Mouse (Mus musculus) ES-E14 (cell line): ENCODE measurements at regions not wholly inside any gene's neighbourhood (a gene's known extent, or its start where the extent isn't known, plus 50 kb on each side); places are given as distances from the start of the nearest gene placed in this dataset.

Experiments
- DNase-seq: peaks from one replicate; pipeline ENCODE4 v3.0.0-alpha.2; 2013; ENCODE audit warnings: low read depth, low spot score
- H3K27ac ChIP-seq: 2 replicates; pipeline ENCODE4 v1.5.1; 2012; ENCODE audit warnings: low read depth, mild to moderate bottlenecking, low read length, moderate library complexity, mixed read lengths; ENCODE audit not compliant: poor library complexity, insufficient read depth, severe bottlenecking
- H3K36me3 ChIP-seq: 2 replicates; pipeline ENCODE4 v1.6.1; 2012; ENCODE audit warnings: mild to moderate bottlenecking, low read length, moderate library complexity, mixed read lengths; ENCODE audit not compliant: control insufficient read depth, poor library complexity, insufficient read depth, severe bottlenecking
- H3K4me1 ChIP-seq, 2 experiments: fragments of 150-350 bp in 1 of 2; sonication (generic) in 1 of 2; 2 replicates each; pipeline ENCODE4 v1.6.1; 2012; ENCODE audit warnings: low read length in 2 of 2, mild to moderate bottlenecking in 1 of 2, mixed read lengths in 1 of 2; ENCODE audit not compliant: control insufficient read depth in 2 of 2, insufficient read depth in 2 of 2, poor library complexity in 1 of 2
- H3K4me3 ChIP-seq, 2 experiments: fragments of 150-350 bp in 1 of 2; sonication (generic) in 1 of 2; 2 replicates each; pipeline ENCODE4 v1.5.1; 2012; ENCODE audit warnings: low read length in 2 of 2, low read depth in 1 of 2, mild to moderate bottlenecking in 1 of 2, mixed read lengths in 1 of 2; ENCODE audit not compliant: insufficient read depth in 1 of 2, poor library complexity in 1 of 2, severe bottlenecking in 1 of 2
- H3K9ac ChIP-seq: 2 replicates; pipeline ENCODE4 v1.6.1; 2012; ENCODE audit warnings: low read depth, mild to moderate bottlenecking, low read length, mixed read lengths; ENCODE audit not compliant: poor library complexity, insufficient read depth, severe bottlenecking
- H3K9me3 ChIP-seq: fragments of 150-350 bp; sonication (generic); 2 replicates; pipeline ENCODE4 v1.6.1; 2012; ENCODE audit warnings: low read depth, mild to moderate bottlenecking, low read length; ENCODE audit not compliant: control insufficient read depth, insufficient read depth
- CHD2 ChIP-seq: IDR thresholded peaks from 2 replicates; pipeline ENCODE4 v1.6.1; 2014; ENCODE audit warnings: mild to moderate bottlenecking, low read depth, low read length, inconsistent platforms
- HCFC1 ChIP-seq: IDR thresholded peaks from 2 replicates; pipeline ENCODE4 v1.6.1; 2012; ENCODE audit warnings: low read length, inconsistent platforms, borderline replicate concordance; ENCODE audit not compliant: insufficient read depth
- MAFK ChIP-seq: IDR thresholded peaks from 2 replicates; pipeline ENCODE4 v1.6.1; 2014; ENCODE audit warnings: mild to moderate bottlenecking, low read depth, low read length, inconsistent platforms; ENCODE audit not compliant: insufficient read depth
- ZC3H11A ChIP-seq: IDR thresholded peaks from 2 replicates; pipeline ENCODE4 v1.6.1; 2012; ENCODE audit warnings: low read depth, mild to moderate bottlenecking, inconsistent platforms, low read length, borderline replicate concordance
- ZNF384 ChIP-seq: IDR thresholded peaks from 2 replicates; pipeline ENCODE4 v1.6.1; 2012; ENCODE audit warnings: low read depth, low read length, inconsistent platforms
- in situ Hi-C, 2 experiments: fragments of 600-800 bp; cut with MboI; formaldehyde crosslinking; loops; one replicate each; pipeline ENCODE4 v1.15.1; 2025; ENCODE audit warnings: low sequenced_read_pairs in 2 of 2, inconsistent platforms in 1 of 2; ENCODE audit not compliant: unreplicated experiment in 2 of 2

DNA sequence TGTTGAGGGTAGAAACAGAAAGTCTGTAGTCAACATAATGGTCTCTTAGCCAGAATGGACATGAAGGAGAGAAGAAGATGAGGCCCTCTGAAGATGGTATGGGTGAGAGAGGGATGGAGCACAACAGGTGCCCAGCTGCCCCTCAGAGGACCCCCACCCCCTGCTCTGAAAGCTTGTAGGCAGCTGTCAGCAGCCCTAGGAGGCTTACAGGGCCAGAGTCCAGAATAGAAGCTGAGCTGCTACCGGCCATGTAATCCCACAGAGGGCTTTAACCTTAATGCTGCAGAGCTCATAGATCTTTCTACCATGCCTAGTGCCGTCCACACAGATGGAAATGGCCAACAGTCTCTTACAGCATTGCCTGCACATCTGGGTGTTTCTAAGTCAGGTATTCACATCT, 88.6 kb upstream of the Cul1 start:
- no peaks in the 10 kb centered on the region for H3K9me3 ChIP-seq
- H3K9ac ChIP-seq: no peak overlapping the region
- no peaks in the 10 kb centered on the region for H3K4me1 ChIP-seq
- in situ Hi-C loops: no loop called here
- H3K36me3 ChIP-seq: no peaks in the 10 kb centered on the region
- no peak for DNase-seq
- no peak overlapping the region for H3K27ac ChIP-seq
- no peak overlapping the region for H3K4me3 ChIP-seq
- TF ChIP-seq ZNF384 (no peak), HCFC1 (no peak), MAFK (no peak), CHD2 (no peak), ZC3H11A (no peak)

DNA sequence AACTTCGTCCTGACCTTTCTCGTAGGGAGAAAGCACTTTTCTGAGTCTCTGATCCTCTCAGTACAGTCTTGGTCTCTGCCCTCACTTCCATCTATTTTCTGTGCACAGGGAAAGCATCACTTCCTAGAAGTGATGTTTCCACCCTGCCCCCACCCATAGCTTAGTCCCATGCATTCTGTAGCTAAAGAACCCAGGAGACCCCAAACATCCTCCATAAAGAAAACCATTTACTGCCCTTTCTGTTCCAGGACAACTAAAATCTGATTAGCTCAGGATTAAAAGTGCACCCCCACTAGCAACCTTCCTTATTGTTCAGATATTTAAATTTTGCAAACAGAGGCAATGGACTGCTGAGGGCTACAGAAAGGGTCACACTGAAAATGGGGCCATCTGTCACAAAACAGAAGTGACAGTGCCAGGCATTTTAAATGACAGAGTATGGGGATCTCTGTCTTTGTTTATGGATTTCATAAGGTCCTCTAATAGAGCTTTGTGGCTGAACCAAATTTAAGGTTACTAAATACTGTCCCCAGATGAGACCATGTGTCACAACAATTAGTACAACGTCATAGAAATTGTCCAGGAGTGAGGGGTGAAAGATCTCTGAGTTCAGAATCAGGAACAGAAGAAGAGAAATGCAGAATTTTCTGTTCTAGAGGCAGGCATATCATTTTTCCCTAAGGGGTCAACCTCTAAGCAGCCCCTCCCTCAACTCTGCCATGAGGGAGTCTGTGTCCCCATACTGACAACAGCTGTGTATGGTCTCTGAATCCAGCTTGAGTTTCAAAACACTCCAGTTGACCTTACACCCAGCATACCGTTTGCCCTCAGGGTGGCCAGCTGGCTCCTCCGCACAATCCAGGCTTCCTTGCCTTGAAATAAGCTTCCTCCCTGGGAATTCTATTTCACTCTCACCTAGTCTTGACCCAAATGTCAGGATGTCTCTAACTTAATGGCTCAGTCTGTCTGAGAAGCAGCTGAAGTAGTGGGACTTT, 87.2 kb upstream of the Cul1 start:
- H3K27ac ChIP-seq: no peak overlapping the region
- DNase-seq: no peak
- no peaks in the 10 kb centered on the region for H3K9me3 ChIP-seq
- H3K4me3 ChIP-seq: no peak overlapping the region
- H3K4me1 ChIP-seq: no peaks in the 10 kb centered on the region
- H3K36me3 ChIP-seq: no peaks in the 10 kb centered on the region
- in situ Hi-C loops: no loop called here
- TF ChIP-seq MAFK: no peak
- no peak overlapping the region for H3K9ac ChIP-seq

DNA sequence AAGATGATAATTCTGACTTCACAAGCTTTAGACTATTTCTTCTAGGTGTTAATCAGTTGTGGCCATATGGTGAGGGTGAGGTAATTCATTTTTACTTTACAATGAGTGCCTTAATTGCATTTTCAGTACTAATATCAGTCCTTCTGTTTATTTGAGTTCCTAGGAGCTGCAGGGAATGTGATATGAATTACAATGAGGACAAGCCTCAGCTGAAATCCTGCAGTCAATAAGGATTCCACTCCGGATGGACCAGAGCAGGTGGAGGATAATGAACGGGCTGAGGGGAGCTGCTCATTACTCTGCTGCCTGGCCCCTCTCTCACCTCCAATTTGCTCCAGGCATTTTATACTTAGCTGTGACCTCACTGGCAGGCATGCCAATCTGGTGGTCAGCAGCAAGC, 85.7 kb upstream of the Cul1 start:
- DNase-seq: no peak
- Histone ChIP-seq H3K9me3 (no peaks in the 10 kb centered on the region), H3K4me1 (no peaks in the 10 kb centered on the region), H3K4me3 (no peak overlapping the region), H3K27ac (no peak overlapping the region), H3K9ac (no peak overlapping the region), H3K36me3 (no peaks in the 10 kb centered on the region)
- in situ Hi-C loops: no loop called here
- TF ChIP-seq ZC3H11A (no peak), MAFK (no peak), HCFC1 (no peak), CHD2 (no peak), ZNF384 (no peak)

DNA sequence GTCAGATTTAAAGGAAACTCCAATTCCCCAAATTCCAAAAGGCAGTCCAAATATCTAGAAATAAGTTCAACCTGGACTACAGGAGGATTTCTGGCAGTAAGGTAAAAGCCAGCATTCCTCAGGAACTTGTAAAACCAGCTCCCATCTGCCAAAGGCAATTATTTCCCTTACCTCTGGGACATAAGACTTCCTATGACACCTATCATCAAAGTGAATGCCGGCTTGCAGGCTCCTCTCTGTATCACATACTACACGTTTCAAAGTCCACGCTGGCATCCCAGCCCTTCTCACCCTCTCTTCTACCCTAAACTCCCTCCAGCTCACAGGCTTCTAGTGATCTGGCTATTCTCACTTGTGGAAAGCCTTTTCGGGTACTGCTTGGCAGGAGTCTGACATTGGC, 77.5 kb upstream of the Cul1 start:
- H3K36me3 ChIP-seq: no peaks in the 10 kb centered on the region
- DNase-seq: no peak
- no peak overlapping the region for H3K9ac ChIP-seq
- no peaks in the 10 kb centered on the region for H3K9me3 ChIP-seq
- H3K4me1 ChIP-seq: no peaks in the 10 kb centered on the region
- no peak overlapping the region for H3K4me3 ChIP-seq
- H3K27ac ChIP-seq: no peak overlapping the region
- in situ Hi-C loops: no loop called here
- TF ChIP-seq CHD2 (no peak), MAFK (no peak), ZC3H11A (no peak)

DNA sequence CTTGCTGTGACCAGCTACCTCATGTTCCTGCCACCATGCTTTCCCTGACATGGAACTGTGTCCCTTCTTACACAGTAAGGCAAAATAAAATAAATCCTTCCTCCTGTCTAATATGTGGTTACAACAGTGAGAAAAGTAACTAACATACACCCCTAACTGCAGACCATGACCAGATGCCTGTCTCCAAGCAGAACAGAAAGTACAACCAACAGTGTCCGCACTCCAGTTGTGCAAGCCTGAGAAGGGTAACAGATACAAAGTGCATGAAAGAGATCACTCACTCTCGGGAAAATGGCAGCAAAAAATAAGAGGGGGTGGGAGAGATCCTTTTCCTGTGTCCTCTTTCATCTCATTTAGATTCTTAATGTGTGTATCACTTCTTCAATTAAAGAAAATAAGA, 71.7 kb upstream of the Cul1 start:
- Histone ChIP-seq H3K9me3 (no peaks in the 10 kb centered on the region), H3K36me3 (no peaks in the 10 kb centered on the region), H3K4me1 (no peaks in the 10 kb centered on the region), H3K9ac (no peak overlapping the region), H3K27ac (no peak overlapping the region), H3K4me3 (no peak overlapping the region)
- TF ChIP-seq MAFK: no peak
- TF ChIP-seq ZC3H11A: no peak
- no peak for TF ChIP-seq HCFC1
- in situ Hi-C loops: no loop called here
- no peak for DNase-seq
